Mouse (Mus musculus): ENCODE data around the gene Brms1l.
"Not testable (repeated sequence)": the region's sequence is repeated elsewhere in the genome, so short reads cannot be mapped to it uniquely, and the experiment has no call there.

Brms1l gene

GRCm38 (mm10) chr12:55836199-55836951, at the start of gene Brms1l:
Gene Brms1l, plus strand, starts transcription at chr12:55836324.
- peak; percentile 96 for DNase-seq

DNA sequence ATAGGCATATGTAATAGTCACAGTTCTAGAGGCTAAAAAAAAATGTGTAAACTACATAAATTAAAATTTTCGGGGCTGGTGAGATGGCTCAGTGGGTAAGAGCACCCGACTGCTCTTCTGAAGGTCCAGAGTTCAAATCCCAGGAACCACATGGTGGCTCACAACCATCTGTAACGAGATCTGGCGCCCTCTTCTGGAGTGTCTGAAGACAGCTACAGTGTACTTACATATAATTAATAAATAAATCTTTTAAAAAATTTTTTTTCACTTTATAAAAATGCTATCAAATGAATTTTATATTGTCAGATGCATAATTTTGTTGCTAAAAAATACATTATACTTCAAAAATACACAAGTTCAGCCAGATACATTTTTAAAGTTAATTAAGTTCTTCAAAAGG, 41.6 kb upstream of the Brms1l start:
- DNase-seq: not testable (repeated sequence)

- no peak for DNase-seq
Measured at GRCm38 (mm10) chr12:55797103-55797502, 39.0 kb upstream of the Brms1l start.

DNA sequence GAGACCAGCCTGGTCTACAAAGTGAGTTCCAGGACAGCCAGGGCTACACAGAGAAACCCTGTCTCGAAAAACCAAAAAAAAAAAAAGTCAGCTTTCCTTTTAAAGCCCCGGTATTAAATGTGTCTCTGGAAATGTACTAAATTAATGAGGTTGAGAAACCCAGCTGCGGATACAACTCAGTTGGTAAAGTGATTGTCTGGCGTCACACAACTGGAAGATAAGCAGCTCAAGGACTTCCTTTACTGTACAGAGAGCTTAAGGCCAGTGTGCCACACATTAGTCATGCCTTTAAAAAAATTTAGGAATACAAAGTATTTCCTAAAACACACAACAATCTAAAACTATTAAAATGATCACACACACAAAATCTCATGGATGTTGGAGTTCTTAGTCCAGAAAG, 37.4 kb upstream of the Brms1l start:
- DNase-seq: no peak

DNA sequence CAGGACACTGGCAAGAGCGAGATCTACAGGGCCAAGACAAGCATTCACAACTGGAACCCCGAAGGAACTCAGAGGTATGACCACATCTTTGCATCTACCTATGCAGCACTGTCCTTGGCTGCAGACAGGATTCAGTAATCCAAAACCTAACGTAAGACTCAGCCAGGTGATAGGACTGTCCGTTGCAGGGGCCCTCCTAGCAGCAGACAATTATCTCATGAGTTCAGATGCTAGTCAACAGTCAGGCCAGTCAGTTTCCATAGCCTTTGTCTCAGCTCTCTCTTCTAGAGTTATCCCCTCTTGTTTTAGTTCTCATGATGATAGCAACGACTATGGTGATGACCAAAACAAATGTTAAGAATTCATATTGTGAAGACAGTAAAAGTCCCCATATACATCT, 36.0 kb upstream of the Brms1l start:
- no peak for DNase-seq

GRCm38 (mm10) chr12:55801131-55801530, 35.0 kb upstream of the Brms1l start:
- DNase-seq: no peak

GRCm38 (mm10) chr12:55805035-55805434, 31.1 kb upstream of the Brms1l start:
- no peak for DNase-seq

DNA sequence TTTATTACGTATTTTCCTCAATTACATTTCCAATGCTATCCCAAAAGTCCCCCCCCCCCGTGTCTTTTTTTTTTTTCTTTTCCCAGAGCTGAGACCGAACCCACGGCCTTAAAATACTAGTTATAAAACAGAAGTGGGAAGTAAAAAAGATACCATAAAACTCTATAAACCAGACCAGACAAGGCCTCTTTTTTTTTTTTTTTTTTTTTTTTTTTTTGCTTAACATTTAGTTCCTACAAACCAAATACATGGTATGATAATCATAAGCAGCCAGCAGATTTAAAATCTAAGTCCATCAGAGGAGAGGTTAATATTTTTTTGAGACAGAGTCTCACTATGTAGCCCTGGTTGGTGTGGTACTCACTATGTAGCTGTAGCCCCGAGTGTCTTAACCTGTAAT, 19.6 kb upstream of the Brms1l start:
- DNase-seq: no peak

DNA sequence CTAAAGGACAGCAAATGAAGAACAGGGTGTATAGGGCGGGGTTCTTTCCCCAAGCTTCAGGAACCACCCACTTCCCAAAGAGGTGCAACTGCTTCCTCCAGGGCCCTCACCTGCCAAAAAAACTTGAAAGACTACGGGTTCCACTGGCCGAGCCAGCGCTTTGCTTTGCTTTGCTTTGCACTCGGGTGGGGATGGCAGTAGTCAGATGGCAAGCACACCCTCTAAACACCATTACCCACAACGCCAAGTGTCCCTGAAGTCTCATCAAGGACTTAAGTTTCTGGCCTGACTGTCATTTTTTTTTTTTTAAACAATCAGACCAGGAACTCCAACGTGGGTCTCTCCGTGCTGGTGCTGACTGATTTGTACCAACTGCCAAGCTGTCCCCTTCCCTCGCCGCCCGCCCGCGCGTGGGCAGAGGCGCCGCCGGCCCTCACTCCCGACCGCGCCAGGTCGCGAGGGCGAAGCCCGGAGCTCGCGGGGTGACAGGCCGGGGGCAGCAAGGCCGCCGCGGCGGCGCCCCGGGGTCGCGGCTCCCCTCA, 15.9 kb upstream of the Brms1l start:
- peak in 1 of 2 experiments; percentile 45 for DNase-seq

DNA sequence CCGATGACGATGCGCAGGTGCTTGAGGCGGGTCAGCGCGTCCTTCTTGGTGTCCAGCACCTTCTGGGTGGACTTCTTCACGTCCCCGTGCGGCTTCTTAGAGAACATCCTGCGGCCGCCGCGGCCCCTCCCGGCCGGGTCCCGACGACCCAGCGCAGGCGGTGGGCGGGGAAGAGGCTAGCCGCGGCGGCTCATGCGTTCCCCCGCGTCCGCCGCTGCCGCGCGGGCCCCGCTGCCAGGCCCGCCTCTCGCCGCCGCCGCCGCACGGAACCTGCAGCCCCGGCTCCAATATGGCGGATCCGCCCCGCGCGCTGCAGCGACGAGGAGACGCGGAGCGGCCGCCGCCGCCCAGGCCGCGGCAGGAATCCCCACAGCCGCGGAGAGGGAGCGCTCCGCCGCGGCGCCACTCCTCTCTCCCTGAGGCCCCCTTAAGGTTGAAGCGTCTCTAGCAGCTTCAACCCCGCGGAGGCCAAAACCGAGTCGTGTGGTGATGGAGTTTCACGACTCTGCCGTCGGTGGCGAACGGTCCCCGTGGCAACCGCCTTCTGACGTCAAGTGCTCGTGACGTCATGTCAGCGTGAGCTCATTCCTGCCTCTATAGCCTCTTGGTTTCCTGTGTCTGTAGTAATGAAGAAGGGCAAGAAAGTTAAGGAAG, 15.3 kb upstream of the Brms1l start, which contains the start of gene Ralgapa1:
Ralgapa1 (minus strand) TSS at position 507 of the 654 bp plus-strand sequence.
- DNase-seq: peak; percentile 92 to 93

GRCm38 (mm10) chr12:55824027-55824426, 12.1 kb upstream of the Brms1l start:
- DNase-seq: no peak

DNA sequence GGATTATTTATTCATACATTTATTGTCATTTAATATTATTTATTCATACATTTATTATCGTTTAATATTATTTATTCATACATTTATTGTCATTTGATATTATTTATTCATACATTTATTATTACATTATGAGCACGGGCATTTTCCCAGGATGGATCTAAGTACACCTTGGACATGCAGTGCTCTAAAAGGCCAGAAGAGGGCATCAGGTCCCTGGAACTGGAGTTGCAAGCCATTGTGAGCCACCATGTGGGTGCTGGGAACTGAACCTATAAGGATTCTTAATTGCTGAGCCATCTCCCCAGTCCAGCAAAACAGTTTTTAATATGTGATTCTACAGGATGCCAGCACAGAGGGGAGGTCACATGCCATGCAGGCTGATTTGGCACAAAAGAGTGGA, 10.6 kb upstream of the Brms1l start:
- no peak for DNase-seq

DNA sequence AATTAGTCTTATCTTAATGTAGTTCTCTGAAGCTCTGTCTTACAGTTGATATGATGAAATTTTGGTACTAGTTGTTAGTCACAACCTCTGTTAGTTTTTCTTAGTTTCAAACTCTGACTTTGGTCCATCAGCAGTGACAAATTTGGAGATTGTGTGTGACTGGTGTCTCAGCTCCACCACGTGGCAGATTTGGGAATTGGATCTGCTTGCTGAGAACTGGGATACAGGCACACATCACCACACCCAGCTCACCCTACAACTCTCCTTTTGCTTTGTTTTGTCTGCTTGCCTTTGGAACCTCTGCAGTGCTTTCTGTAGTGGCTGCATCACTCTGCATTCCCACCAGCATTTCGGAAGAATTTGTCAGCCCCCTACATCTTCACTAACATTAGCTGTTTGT, 5.0 kb upstream of the Brms1l start:
- DNase-seq: peak; percentile 79 to 83

DNA sequence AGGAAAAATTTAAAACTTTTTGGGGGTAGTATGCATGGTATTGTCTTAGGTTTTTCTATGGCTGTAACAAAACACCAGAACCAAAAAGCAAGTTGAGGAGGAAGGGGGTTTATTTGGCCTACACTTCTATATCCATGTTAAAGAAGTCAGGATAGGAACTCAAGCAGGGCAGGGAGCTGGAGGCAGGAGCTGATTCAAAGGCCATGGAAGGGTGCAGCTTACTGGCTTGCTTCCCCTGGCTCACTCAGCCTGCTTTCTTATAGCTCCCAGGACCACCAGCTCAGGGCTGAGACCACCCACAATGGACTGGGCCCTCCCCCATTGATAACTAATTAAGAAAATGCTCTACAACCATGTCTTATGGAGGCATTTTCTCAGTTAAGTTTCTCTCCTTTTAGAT, 3.2 kb upstream of the Brms1l start:
- DNase-seq: no peak

- DNase-seq: no peak
Measured at GRCm38 (mm10) chr12:55833906-55834625, 2.1 kb upstream of the Brms1l start.

GRCm38 (mm10) chr12:55834891-55835290, 1.2 kb upstream of the Brms1l start:
- DNase-seq: no peak

DNA sequence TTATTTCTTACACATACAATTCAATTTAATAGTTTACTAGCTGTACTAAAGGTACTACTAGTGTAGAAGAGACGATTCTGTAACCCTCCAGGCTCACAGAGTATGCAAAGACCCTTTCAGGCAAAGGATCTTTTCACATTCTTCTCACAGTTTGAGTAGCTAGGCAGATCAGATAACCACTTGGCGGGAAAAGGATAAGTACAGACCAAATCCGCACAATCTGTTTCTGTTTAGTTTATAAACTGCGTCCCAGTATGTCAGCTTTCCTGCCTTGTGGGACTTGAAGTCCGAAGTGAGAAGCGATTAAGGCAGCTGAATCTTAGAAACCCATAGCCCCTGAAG, 296 bp upstream of the Brms1l start:
- DNase-seq: no peak

- no peak for DNase-seq
Measured at GRCm38 (mm10) chr12:55837495-55837894, 1.4 kb downstream of the Brms1l start.

DNA sequence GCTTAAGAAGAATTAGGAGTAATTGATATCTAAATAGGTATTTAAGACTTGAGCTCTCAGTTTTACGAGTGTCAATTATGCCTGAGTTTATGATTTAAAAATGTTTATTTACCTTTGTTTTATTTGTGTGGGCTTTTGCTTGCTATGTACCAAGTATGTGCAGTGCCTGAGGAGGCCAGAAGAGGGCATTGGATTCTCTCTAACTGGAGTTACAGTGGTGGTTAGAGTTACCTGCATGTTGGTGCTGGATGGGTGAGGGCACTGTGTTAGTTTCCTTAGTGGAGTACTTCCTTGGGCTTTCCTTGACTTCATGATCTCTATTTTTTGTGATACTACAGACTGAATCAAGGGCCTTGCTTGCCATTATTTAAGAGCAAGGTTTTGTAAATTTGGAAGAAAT, 10.6 kb downstream of the Brms1l start:
- DNase-seq: peak; percentile 43 to 61

DNA sequence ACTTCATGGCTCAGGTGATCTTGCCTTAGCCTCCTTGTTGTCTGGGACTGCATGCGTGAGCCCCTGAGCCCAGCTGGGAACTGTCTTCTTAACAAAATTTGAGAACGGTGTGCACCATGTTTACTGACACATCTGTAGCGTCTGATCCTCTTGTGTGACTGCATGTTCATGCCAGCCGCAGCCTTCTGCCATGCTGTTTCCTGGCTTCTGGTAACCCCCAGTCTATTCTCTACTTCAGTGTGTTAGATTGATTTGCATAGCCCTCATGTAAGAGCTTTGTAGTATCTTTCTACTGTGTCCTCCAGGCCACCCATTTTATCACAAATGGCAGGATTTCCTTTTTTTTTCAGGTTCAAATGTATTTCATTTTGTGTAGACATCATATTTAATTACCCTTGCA, 11.7 kb downstream of the Brms1l start:
- no peak for DNase-seq

GRCm38 (mm10) chr12:55850650-55851049, 14.5 kb downstream of the Brms1l start:
- no peak for DNase-seq

GRCm38 (mm10) chr12:55859409-55860349, 23.6 kb downstream of the Brms1l start:
- DNase-seq: no peak
